Mouse (Mus musculus) midbrain, embryonic 16.5 days (tissue): ENCODE results near the gene Olfr292. TPM values are rescaled to one million over a fixed set of nuclear protein-coding genes. Genes with fewer than 3 reads are reported as not detected.

Source experiments
- ATAC-seq: fragments of 200-750 bp; cut with Nextera tagmentation; 2 replicates; pipeline ENCODE4 v1.8.0; 2017; ENCODE audit warnings: moderate TSS enrichment
- H3K27ac ChIP-seq: fragments of 300-500 bp; sonication (generic); 2 replicates; pipeline ENCODE4 v1.5.1; 2014; ENCODE audit warnings: mild to moderate bottlenecking, low read length, mixed read lengths
- H3K27me3 ChIP-seq: fragments of 300-500 bp; sonication (generic); 2 replicates; pipeline ENCODE4 v1.6.1; 2014; ENCODE audit warnings: low read depth, low read length, mixed read lengths; ENCODE audit not compliant: control insufficient read depth, insufficient read depth
- H3K36me3 ChIP-seq: fragments of 300-500 bp; sonication (generic); 2 replicates; pipeline ENCODE4 v1.6.1; 2014; ENCODE audit warnings: mild to moderate bottlenecking, low read length, moderate library complexity, mixed read lengths; ENCODE audit not compliant: control insufficient read depth, insufficient read depth
- H3K4me1 ChIP-seq: fragments of 300-500 bp; sonication (generic); 2 replicates; pipeline ENCODE4 v1.6.1; 2014; ENCODE audit warnings: mild to moderate bottlenecking, low read length, mixed read lengths; ENCODE audit not compliant: control insufficient read depth, insufficient read depth
- H3K4me2 ChIP-seq: fragments of 300-500 bp; sonication (generic); 2 replicates; pipeline ENCODE4 v1.6.1; 2014; ENCODE audit warnings: mild to moderate bottlenecking, low read length, mixed read lengths
- H3K4me3 ChIP-seq: fragments of 300-500 bp; sonication (generic); 2 replicates; pipeline ENCODE4 v1.5.1; 2014; ENCODE audit warnings: low read depth, mild to moderate bottlenecking, low read length, moderate library complexity, mixed read lengths
- H3K9ac ChIP-seq: fragments of 300-500 bp; sonication (generic); 2 replicates; pipeline ENCODE4 v1.6.1; 2014; ENCODE audit warnings: low read depth, low read length, mixed read lengths
- H3K9me3 ChIP-seq: fragments of 300-500 bp; sonication (generic); replicated peaks from 2 replicates; pipeline ENCODE4 v1.6.1; 2014; ENCODE audit warnings: mild to moderate bottlenecking, low read length, mixed read lengths; ENCODE audit not compliant: control insufficient read depth, poor library complexity, severe bottlenecking
- WGBS: fragments of 180-500 bp; shearing (Covaris S2); extraction: QIAGEN DNeasy Blood & Tissue Kit; methylation state at CpG from one replicate; pipeline ENCODE4 v1.1.7; 2014; 5-methylcytosine and 5-hydroxymethylcytosine counted together
- polyA plus RNA-seq: library from polyadenylated mRNA; unstranded; fragments of >200 nt; fragmentation: Nextera tagmentation; extraction: Ambion mirVana; gene quantifications from 2 replicates; pipeline ENCODE4 v1.2.1, GENCODE M21; 2015

Gene Olfr292
- not detected in 2 replicates for polyA plus RNA-seq

DNA sequence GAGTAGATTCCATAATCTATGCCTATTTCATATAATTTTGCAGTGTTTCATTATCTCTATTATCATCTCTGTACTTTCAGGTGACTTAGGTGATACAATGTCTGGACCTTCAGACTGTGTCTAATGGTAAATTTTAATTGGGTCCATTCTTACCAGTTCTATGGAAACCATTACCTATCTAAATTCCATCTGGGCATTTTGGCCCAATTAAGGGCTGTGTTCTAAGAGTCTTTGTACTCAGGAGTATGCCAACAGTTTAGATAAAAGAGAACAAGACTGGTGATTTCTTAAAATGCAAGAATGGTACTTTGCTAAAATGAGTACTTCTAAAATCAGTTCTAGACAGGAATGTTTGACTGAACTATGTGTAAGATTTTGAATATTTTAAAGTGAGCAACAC, at the start of gene Olfr292:
TSS of gene Olfr292 (plus strand) at position 301 of the 400 bp plus-strand sequence.
- no peaks in the 10 kb centered on the region for H3K36me3 ChIP-seq
- no peaks in the 10 kb centered on the region for H3K4me1 ChIP-seq
- no peaks in the 10 kb centered on the region for H3K27me3 ChIP-seq
- no peak within 1 kb of the TSS for H3K27ac ChIP-seq
- no peak within 1 kb of the TSS for H3K4me3 ChIP-seq
- no peaks in the 10 kb centered on the region for H3K9me3 ChIP-seq
- H3K9ac ChIP-seq: no peak within 1 kb of the TSS
- ATAC-seq: no peak
- H3K4me2 ChIP-seq: no peak within 1 kb of the TSS

DNA sequence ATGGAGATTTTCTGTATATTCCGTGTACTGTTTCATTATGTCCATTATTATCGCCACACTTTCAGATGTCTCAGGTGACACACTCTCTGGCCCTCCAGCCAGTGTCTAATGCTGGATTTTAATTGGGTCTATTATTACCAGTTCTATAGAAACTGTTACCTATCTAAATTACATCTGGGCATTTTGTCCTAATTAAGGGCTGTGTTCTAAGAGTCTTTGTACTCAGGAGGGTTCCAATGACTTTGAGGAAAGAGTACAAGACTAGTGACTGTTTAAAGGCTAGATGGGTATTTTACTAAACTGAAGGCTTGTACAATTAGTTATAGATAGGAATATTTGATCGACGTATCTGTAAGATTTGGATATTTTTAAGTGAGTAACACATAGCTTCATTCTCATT, 39.4 kb upstream of the Olfr292 start, which contains the start of gene Olfr293:
TSS of gene Olfr293 (plus strand) at position 301 of the 400 bp plus-strand sequence.
- Histone ChIP-seq H3K27me3 (no peaks in the 10 kb centered on the region), H3K9ac (no peak within 1 kb of the TSS), H3K9me3 (no peaks in the 10 kb centered on the region), H3K4me1 (no peaks in the 10 kb centered on the region), H3K27ac (no peak within 1 kb of the TSS), H3K4me2 (no peak within 1 kb of the TSS), H3K4me3 (no peak within 1 kb of the TSS), H3K36me3 (no peaks in the 10 kb centered on the region)
- 90% methylated on average over 4 of the region's 4 CpGs for WGBS
- ATAC-seq: no peak

DNA sequence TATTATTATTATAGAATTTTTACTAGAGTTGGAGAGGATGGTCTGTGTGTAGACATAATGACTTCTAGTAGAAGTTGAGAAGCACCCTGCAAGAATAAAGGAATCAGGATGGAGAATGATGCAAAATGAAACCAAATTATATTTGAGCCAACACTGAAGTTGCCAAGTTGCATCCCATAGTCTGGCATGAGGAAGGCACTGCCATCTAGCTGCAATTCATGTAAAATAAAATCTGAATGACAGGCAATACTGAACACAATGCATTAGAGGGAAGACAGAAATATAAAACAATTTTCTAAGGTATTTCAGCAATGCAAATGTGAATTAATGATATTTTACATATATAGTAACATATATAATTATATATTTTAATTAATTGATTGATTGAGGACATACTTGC, 36.9 kb downstream of the Olfr292 start:
- Histone ChIP-seq H3K4me1 (no peaks in the 10 kb centered on the region), H3K27me3 (no peaks in the 10 kb centered on the region), H3K9me3 (no peaks in the 10 kb centered on the region)

More for the DNA sequence above, 36.9 kb downstream of the Olfr292 start:
- no peak overlapping the region for H3K4me3 ChIP-seq
- H3K36me3 ChIP-seq: no peaks in the 10 kb centered on the region
- H3K4me2 ChIP-seq: no peak overlapping the region
- H3K9ac ChIP-seq: no peak overlapping the region
- no peak overlapping the region for H3K27ac ChIP-seq
- ATAC-seq: 0 out of 2 replicates have a peak, but pooled peaks have one; percentile 58

Other genes starting within 250 kb of the Olfr292 start
- gene Olfr299, start 228.4 kb upstream of the Olfr292 start, polyA plus RNA-seq: not detected in 2 replicates
- not detected in 2 replicates for gene Olfr298, start 195.8 kb upstream of the Olfr292 start, polyA plus RNA-seq
- gene Olfr297, start 168.4 kb upstream of the Olfr292 start, polyA plus RNA-seq: not detected in 2 replicates
- not detected in 2 replicates for gene Olfr295, start 104.5 kb upstream of the Olfr292 start, polyA plus RNA-seq
- gene Olfr294, start 71.7 kb upstream of the Olfr292 start, polyA plus RNA-seq: not detected in 2 replicates
- not detected in 2 replicates for gene Olfr293, start 39.3 kb upstream of the Olfr292 start, polyA plus RNA-seq
- 0.62 and 0.87 TPM in 2 replicates for gene Folh1, start 87.6 kb downstream of the Olfr292 start, polyA plus RNA-seq
- gene Vmn2r77, start 106.7 kb downstream of the Olfr292 start, polyA plus RNA-seq: not detected in 2 replicates
- gene Vmn2r78, start 226.8 kb downstream of the Olfr292 start, polyA plus RNA-seq: not detected in 2 replicates